Mouse (Mus musculus) embryonic fibroblast, embryonic 13.5 days (primary cell): ENCODE data around the gene Arhgap6. TPM values are rescaled to one million over a fixed set of nuclear protein-coding genes. Genes with fewer than 3 reads are reported as not detected.

Experiments
- H3K27ac ChIP-seq: 2 replicates; pipeline ENCODE4 v1.5.1; 2012; ENCODE audit warnings: low read length, control low read depth, inconsistent platforms; ENCODE audit not compliant: insufficient read depth
- H3K4me1 ChIP-seq: 2 replicates; pipeline ENCODE4 v1.6.1; 2011; ENCODE audit warnings: low read length; ENCODE audit not compliant: control insufficient read depth, insufficient read depth
- H3K4me3 ChIP-seq: 2 replicates; pipeline ENCODE4 v1.5.1; 2011; ENCODE audit warnings: mild to moderate bottlenecking, control low read depth, low read length; ENCODE audit not compliant: insufficient read depth
- CTCF ChIP-seq: IDR thresholded peaks from 2 replicates; pipeline ENCODE4 v1.5.1; 2011; ENCODE audit warnings: mild to moderate bottlenecking, control low read depth, low read length, moderate library complexity, borderline replicate concordance; ENCODE audit not compliant: insufficient read depth
- POLR2A ChIP-seq: IDR thresholded peaks from 2 replicates; pipeline ENCODE4 v1.6.1; 2011; ENCODE audit warnings: low read depth, mild to moderate bottlenecking, control low read depth, low read length, moderate library complexity
- polyA plus RNA-seq: library from polyadenylated mRNA; stranded (reverse); fragments of >200 nt; gene quantifications from 2 replicates; pipeline ENCODE4 v1.2.4, GENCODE M21; 2011; ENCODE audit warnings: low read depth; ENCODE audit not compliant: missing spikeins, insufficient read length

Gene Arhgap6
- polyA plus RNA-seq, 1 experiment: 3.9 TPM

GRCm38 (mm10) chrX:169049550-169049949 is 254.7 kb downstream of the Arhgap6 start:
- TF ChIP-seq CTCF (no peak), POLR2A (no peak)
- Histone ChIP-seq H3K4me1 (no peaks in the 10 kb centered on the region), H3K27ac (no peak overlapping the region), H3K4me3 (no peak overlapping the region)

GRCm38 (mm10) chrX:169053907-169054476 is 259.1 kb downstream of the Arhgap6 start:
- H3K4me3 ChIP-seq: no peak overlapping the region
- H3K27ac ChIP-seq: no peak overlapping the region
- no peaks in the 10 kb centered on the region for H3K4me1 ChIP-seq
- TF ChIP-seq POLR2A (no peak), CTCF (no peak)

GRCm38 (mm10) chrX:169062555-169062954 is 267.7 kb downstream of the Arhgap6 start:
- no peak overlapping the region for H3K4me3 ChIP-seq
- no peaks in the 10 kb centered on the region for H3K4me1 ChIP-seq
- TF ChIP-seq CTCF: no peak
- TF ChIP-seq POLR2A: no peak
- no peak overlapping the region for H3K27ac ChIP-seq

- Histone ChIP-seq H3K27ac (no peak overlapping the region), H3K4me1 (no peaks in the 10 kb centered on the region), H3K4me3 (no peak overlapping the region)
- TF ChIP-seq CTCF (no peak), POLR2A (no peak)
These were observed 270.4 kb downstream of the Arhgap6 start for GRCm38 (mm10) chrX:169065298-169065697.

- Histone ChIP-seq H3K4me1 (no peaks in the 10 kb centered on the region), H3K4me3 (no peak overlapping the region), H3K27ac (no peak overlapping the region)
- TF ChIP-seq POLR2A: no peak
- no peak for TF ChIP-seq CTCF
These were observed 271.0 kb downstream of the Arhgap6 start for GRCm38 (mm10) chrX:169065922-169066321.

- Histone ChIP-seq H3K27ac (no peak overlapping the region), H3K4me1 (no peaks in the 10 kb centered on the region), H3K4me3 (no peak overlapping the region)
- no peak for TF ChIP-seq CTCF
- TF ChIP-seq POLR2A: no peak
These were observed 280.1 kb downstream of the Arhgap6 start for GRCm38 (mm10) chrX:169075020-169075419.

GRCm38 (mm10) chrX:169081609-169082008 is 286.7 kb downstream of the Arhgap6 start:
- Histone ChIP-seq H3K4me3 (no peak overlapping the region), H3K4me1 (no peaks in the 10 kb centered on the region), H3K27ac (no peak overlapping the region)
- TF ChIP-seq CTCF (no peak), POLR2A (no peak)

- no peak overlapping the region for H3K27ac ChIP-seq
- no peaks in the 10 kb centered on the region for H3K4me1 ChIP-seq
- H3K4me3 ChIP-seq: no peak overlapping the region
- TF ChIP-seq CTCF (peak; percentile 44; the same call in 1 of the 2 replicates), POLR2A (no peak)
These were observed 291.0 kb downstream of the Arhgap6 start for GRCm38 (mm10) chrX:169085871-169086270.

- Histone ChIP-seq H3K4me1 (no peaks in the 10 kb centered on the region), H3K4me3 (no peak overlapping the region), H3K27ac (no peak overlapping the region)
- TF ChIP-seq CTCF (no peak), POLR2A (no peak)
These were observed 294.3 kb downstream of the Arhgap6 start for GRCm38 (mm10) chrX:169089221-169089620.

- Histone ChIP-seq H3K4me3 (no peak overlapping the region), H3K4me1 (no peaks in the 10 kb centered on the region), H3K27ac (no peak overlapping the region)
- TF ChIP-seq CTCF: no peak
- no peak for TF ChIP-seq POLR2A
These were observed 299.7 kb downstream of the Arhgap6 start for GRCm38 (mm10) chrX:169094601-169095000.

GRCm38 (mm10) chrX:169095584-169095983 is 300.7 kb downstream of the Arhgap6 start:
- no peaks in the 10 kb centered on the region for H3K4me1 ChIP-seq
- TF ChIP-seq POLR2A (no peak), CTCF (no peak)
- no peak overlapping the region for H3K4me3 ChIP-seq
- no peak overlapping the region for H3K27ac ChIP-seq
